Mouse (Mus musculus) embryonic facial prominence, embryonic 10.5 days (tissue): Measurements from ENCODE around the gene Fzd5. TPM values are rescaled to one million over a fixed set of nuclear protein-coding genes. Genes with fewer than 3 reads are reported as not detected.

Experiments used
- DNase-seq: peaks from one replicate; pipeline ENCODE4 v3.0.0-alpha.2; 2017; ENCODE audit warnings: low spot score
- H3K27ac ChIP-seq: fragments of 300-500 bp; sonication (generic); replicated peaks from 2 replicates; pipeline ENCODE4 v1.5.1; 2016; ENCODE audit warnings: mild to moderate bottlenecking
- H3K27me3 ChIP-seq: fragments of 300-500 bp; sonication (generic); replicated peaks from 2 replicates; pipeline ENCODE4 v1.6.1; 2016; ENCODE audit warnings: low read depth, mild to moderate bottlenecking; ENCODE audit not compliant: poor library complexity, severe bottlenecking
- H3K36me3 ChIP-seq: fragments of 300-500 bp; sonication (generic); replicated peaks from 2 replicates; pipeline ENCODE4 v1.6.1; 2016; ENCODE audit warnings: mild to moderate bottlenecking, moderate library complexity
- H3K4me1 ChIP-seq: fragments of 300-500 bp; sonication (generic); 2 replicates; pipeline ENCODE4 v1.6.1; 2016
- H3K4me3 ChIP-seq: fragments of 300-500 bp; sonication (generic); 2 replicates; pipeline ENCODE4 v1.5.1; 2016; ENCODE audit warnings: mild to moderate bottlenecking, moderate library complexity
- H3K9me3 ChIP-seq: fragments of 300-500 bp; sonication (generic); 2 replicates; pipeline ENCODE4 v1.6.1; 2016; ENCODE audit warnings: mild to moderate bottlenecking
- WGBS: fragments of 180-500 bp; shearing (Covaris S2); methylation state at CpG from one replicate; pipeline ENCODE4 v1.1.7; 2016; 5-methylcytosine and 5-hydroxymethylcytosine counted together
- polyA plus RNA-seq: library from polyadenylated mRNA; unstranded; fragments of >200 nt; fragmentation: Nextera tagmentation; extraction: Ambion mirVana; gene quantifications from 2 replicates; pipeline ENCODE4 v1.2.1, GENCODE M21; 2016

Gene Fzd5
- polyA plus RNA-seq: 1.8 and 2.0 TPM in 2 replicates

DNA sequence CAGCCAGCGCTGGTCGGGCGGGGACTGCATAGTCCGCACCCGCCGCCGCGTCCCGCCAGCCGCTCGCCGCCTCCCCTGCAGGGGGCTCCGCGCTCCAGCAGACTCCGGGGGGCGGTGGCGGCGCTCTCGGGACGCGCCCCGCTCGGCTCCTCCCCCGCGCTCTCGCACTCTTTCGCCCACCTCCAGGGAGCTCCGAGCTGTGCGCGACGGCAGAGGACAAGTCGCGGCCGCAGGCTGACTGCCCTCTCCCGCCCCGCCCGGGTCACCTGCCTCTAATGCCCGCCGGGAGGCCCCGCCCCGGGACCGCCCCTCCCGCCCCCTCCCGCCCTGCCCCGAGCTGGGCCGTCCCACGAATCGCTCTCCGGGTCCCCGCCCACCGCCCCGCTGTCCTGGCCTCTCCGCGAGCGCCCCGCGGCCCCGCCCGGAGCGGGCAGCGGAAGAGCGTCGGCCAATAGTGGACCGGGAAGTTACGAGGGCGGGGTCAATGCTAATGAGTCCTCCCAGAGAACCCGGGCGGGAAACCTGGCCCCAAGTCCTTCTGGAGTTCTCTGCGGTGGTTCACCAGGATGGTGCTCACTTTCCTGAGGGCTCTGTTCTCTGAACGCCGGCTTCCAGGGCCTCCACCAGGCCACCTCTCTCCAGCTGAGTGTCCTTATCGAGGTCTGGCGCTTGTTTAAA, at the start of gene Fzd5:
TSS of gene Fzd5 (minus strand) at position 250 of the 678 bp plus-strand sequence.
- H3K4me3 ChIP-seq: peak within 1 kb of the TSS; percentile 71
- under 1% methylated on average over 71 of the region's 73 CpGs for WGBS
- peaks cover 55% of the 10 kb centered on the region for H3K27me3 ChIP-seq
- DNase-seq: peak; percentile 98
- no peaks in the 10 kb centered on the region for H3K9me3 ChIP-seq
- peaks cover 60% of the 10 kb centered on the region for H3K4me1 ChIP-seq
- H3K36me3 ChIP-seq: 0 out of 2 replicates have a peak, but pooled peaks cover 7% of the 10 kb centered on the region
- peak within 1 kb of the TSS; percentile 80 for H3K27ac ChIP-seq

GRCm38 (mm10) chr1:64779863-64780262, 42.3 kb upstream of the Fzd5 start:
- H3K9me3 ChIP-seq: no peaks in the 10 kb centered on the region
- 42% methylated on average over 12 of the region's 12 CpGs for WGBS
- H3K27ac ChIP-seq: peak overlapping the region; percentile 69
- 0 out of 2 replicates have a peak overlapping the region, but pooled peaks have one; percentile 23 for H3K4me3 ChIP-seq
- 0 out of 2 replicates have a peak, but pooled peaks cover 3% of the 10 kb centered on the region for H3K27me3 ChIP-seq
- DNase-seq: peak; percentile 29
- peaks cover 27% of the 10 kb centered on the region for H3K4me1 ChIP-seq
- H3K36me3 ChIP-seq: no peaks in the 10 kb centered on the region

DNA sequence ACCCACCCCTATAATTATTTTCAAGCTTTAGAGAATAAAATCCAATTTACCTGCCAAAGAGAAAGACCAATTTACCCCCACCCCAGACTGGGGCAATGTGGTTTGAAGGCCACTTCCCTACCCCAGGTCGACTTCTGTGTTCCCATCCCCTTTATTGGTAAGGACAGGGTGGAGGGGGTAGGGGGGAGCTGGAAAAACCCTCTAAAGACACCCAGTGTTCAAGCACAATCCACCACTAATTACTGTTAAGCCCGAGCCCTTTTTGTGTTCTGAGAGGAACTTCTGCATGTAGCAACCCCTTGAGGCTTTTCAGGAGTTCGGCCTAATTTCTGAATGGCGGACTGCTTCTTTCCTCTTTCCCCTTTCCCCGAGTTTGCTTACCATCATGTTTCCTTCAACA, 41.9 kb upstream of the Fzd5 start:
- Histone ChIP-seq H3K4me1 (peaks cover 27% of the 10 kb centered on the region), H3K27me3 (0 out of 2 replicates have a peak, but pooled peaks cover 3% of the 10 kb centered on the region), H3K36me3 (no peaks in the 10 kb centered on the region), H3K27ac (peak overlapping the region; percentile 69), H3K9me3 (no peaks in the 10 kb centered on the region), H3K4me3 (0 out of 2 replicates have a peak overlapping the region, but pooled peaks have one; percentile 23)
- no peak for DNase-seq
- 28% methylated on average over 5 of the region's 5 CpGs for WGBS

DNA sequence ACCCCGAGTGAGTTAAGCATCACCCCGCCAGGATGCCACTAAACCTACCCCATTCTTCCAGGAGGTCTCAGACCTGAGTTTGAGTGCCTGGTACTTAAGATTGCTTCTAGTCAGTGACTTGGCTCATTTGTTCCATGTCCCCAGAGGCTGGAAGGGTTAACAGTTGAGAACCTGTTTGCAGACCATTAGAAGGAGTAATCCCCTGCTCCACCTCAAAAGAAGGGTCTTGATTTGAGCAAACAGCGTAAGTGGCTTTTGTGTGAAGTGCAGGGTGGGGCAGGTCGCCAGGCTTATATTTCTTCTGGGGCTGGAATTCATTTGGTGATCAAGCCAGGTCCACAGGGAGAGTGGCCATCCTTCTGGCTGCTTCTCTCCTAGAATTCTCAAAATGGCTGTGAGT, 35.8 kb upstream of the Fzd5 start:
- no peaks in the 10 kb centered on the region for H3K36me3 ChIP-seq
- no peak overlapping the region for H3K27ac ChIP-seq
- no peak overlapping the region for H3K4me3 ChIP-seq
- WGBS: 73% methylated on average over 4 of the region's 4 CpGs
- H3K4me1 ChIP-seq: peaks cover 10% of the 10 kb centered on the region
- no peaks in the 10 kb centered on the region for H3K27me3 ChIP-seq
- no peaks in the 10 kb centered on the region for H3K9me3 ChIP-seq
- DNase-seq: no peak

GRCm38 (mm10) chr1:64770169-64770568, 32.6 kb upstream of the Fzd5 start:
- no peaks in the 10 kb centered on the region for H3K27me3 ChIP-seq
- H3K27ac ChIP-seq: no peak overlapping the region
- DNase-seq: no peak
- no peaks in the 10 kb centered on the region for H3K36me3 ChIP-seq
- peaks cover 10% of the 10 kb centered on the region for H3K4me1 ChIP-seq
- no peaks in the 10 kb centered on the region for H3K9me3 ChIP-seq
- no peak overlapping the region for H3K4me3 ChIP-seq
- WGBS: 44% methylated on average over 6 of the region's 6 CpGs

- no peak for DNase-seq
- Histone ChIP-seq H3K4me3 (no peak overlapping the region), H3K36me3 (no peaks in the 10 kb centered on the region), H3K9me3 (no peaks in the 10 kb centered on the region), H3K27ac (no peak overlapping the region), H3K4me1 (0 out of 2 replicates have a peak, but pooled peaks cover 3% of the 10 kb centered on the region), H3K27me3 (no peaks in the 10 kb centered on the region)
- 76% methylated on average over 4 of the region's 4 CpGs for WGBS
Observed at GRCm38 (mm10) chr1:64761646-64762045, 24.1 kb upstream of the Fzd5 start.

- DNase-seq: no peak
- H3K27ac ChIP-seq: no peak overlapping the region
- peaks cover 14% of the 10 kb centered on the region; the same call in 1 of the 2 replicates for H3K4me1 ChIP-seq
- H3K36me3 ChIP-seq: no peaks in the 10 kb centered on the region
- no peak overlapping the region for H3K4me3 ChIP-seq
- no peaks in the 10 kb centered on the region for H3K27me3 ChIP-seq
- H3K9me3 ChIP-seq: no peaks in the 10 kb centered on the region
- WGBS: 90% methylated on average over 5 of the region's 5 CpGs
Observed at GRCm38 (mm10) chr1:64757766-64758165, 20.2 kb upstream of the Fzd5 start.

DNA sequence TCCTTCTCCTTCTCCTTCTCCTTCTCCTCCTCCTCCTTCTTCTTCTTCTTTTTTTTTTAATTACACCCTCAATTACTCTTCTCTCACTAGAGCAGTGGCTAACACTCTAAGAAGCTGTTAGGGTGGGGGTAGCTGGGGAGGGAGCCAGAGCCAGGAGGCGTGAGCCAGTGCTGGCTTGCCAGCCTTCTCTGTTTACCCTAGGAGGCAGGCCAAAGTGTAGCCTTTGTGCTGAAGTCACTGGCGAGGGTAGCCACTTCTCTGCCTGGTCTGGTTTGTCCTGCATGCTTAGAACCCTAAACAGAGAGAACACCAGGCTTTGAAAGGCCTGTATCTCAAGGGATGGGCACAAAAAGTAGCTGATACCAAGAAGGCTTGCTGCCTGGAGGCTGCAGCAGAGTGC, 19.7 kb upstream of the Fzd5 start:
- 0 out of 2 replicates have a peak overlapping the region, but pooled peaks have one; percentile 40 for H3K27ac ChIP-seq
- WGBS: 34% methylated on average over 2 of the region's 2 CpGs
- H3K27me3 ChIP-seq: no peaks in the 10 kb centered on the region
- no peak for DNase-seq
- H3K4me3 ChIP-seq: no peak overlapping the region
- H3K4me1 ChIP-seq: peaks cover 14% of the 10 kb centered on the region; the same call in 1 of the 2 replicates
- no peaks in the 10 kb centered on the region for H3K36me3 ChIP-seq
- H3K9me3 ChIP-seq: no peaks in the 10 kb centered on the region

DNA sequence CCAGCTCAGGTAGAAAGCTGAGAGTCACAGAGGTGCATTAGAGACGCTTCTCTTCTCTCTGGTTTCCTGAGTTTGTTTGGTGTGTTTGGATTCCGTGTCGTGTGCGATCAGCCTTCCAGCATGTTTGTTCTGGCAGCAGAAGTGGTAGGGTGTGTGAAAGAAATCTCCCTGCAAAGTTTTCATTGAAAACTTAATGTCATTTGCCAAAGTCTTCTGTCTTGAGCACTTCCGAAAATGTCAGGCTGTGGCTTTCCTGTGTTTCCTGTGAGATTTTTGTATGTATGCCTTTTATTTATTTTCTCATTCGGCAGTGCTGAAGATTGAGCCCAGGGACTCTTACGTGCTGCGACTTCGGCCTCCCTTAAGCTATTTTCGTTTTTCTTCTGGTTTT, 19.1 kb upstream of the Fzd5 start:
- 77% methylated on average over 10 of the region's 10 CpGs for WGBS
- H3K4me1 ChIP-seq: peaks cover 14% of the 10 kb centered on the region; the same call in 1 of the 2 replicates
- no peak overlapping the region for H3K4me3 ChIP-seq
- no peaks in the 10 kb centered on the region for H3K9me3 ChIP-seq
- H3K27me3 ChIP-seq: no peaks in the 10 kb centered on the region
- DNase-seq: no peak
- no peaks in the 10 kb centered on the region for H3K36me3 ChIP-seq
- H3K27ac ChIP-seq: no peak overlapping the region

DNA sequence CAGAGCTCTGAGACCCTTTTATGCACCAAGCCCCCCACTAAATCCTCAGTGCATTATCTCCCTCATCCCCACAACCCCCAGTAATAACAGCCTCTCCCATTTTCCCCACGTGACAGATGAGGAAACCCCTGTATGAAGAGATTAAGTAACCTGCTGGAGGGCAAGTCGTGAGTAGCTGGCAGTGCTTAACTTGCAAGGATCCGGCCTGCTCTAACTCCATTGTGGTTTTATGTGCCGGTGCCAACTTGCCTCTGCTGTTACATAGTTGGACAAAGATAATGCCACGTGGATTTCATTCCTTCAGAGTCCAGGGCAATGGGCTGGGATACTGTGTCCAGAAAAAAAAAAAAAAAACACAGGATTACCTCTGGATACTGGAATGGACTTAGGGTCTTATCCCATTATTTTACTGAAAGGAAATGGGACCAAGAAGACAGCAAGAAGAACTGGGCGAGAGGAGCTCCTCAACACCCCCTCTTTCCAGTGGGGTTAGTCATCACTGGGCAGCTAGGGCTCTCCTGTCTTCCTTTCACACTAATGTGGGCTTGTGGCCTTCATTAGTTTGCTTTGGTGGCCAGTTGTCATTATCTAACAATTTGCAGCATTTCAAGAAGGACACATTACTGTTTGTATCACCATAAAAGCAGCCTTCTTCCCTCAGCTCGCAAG, 18.6 kb upstream of the Fzd5 start:
- Histone ChIP-seq H3K4me3 (no peak overlapping the region), H3K27me3 (no peaks in the 10 kb centered on the region), H3K4me1 (peaks cover 14% of the 10 kb centered on the region; the same call in 1 of the 2 replicates), H3K36me3 (no peaks in the 10 kb centered on the region), H3K9me3 (no peaks in the 10 kb centered on the region), H3K27ac (no peak overlapping the region)
- 64% methylated on average over 7 of the region's 7 CpGs for WGBS
- no peak for DNase-seq

GRCm38 (mm10) chr1:64754658-64755057, 17.1 kb upstream of the Fzd5 start:
- 90% methylated on average over 5 of the region's 5 CpGs for WGBS
- no peak for DNase-seq
- Histone ChIP-seq H3K4me1 (peaks cover 14% of the 10 kb centered on the region; the same call in 1 of the 2 replicates), H3K27ac (no peak overlapping the region), H3K27me3 (no peaks in the 10 kb centered on the region), H3K9me3 (no peaks in the 10 kb centered on the region), H3K4me3 (no peak overlapping the region), H3K36me3 (no peaks in the 10 kb centered on the region)

DNA sequence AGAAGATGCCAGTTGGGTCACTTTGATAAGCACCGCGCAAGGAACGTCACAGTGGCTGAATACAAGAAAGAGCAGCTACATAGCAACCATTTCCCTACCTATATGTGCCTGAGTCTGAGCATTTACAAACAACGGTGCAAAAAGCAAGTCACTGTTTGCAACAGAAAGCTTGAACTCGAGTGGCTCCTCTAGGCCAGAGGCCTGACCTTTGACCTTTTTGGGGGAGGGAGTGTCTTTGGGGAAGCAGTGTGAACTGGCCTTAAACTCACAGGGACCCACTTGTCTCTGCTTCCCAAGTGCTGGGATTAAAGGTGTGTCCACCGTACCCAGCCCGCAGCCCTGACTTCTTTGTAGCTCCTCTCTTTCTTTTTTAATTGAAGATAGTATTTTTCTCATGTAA, 16.1 kb upstream of the Fzd5 start:
- no peaks in the 10 kb centered on the region for H3K27me3 ChIP-seq
- H3K4me3 ChIP-seq: no peak overlapping the region
- no peaks in the 10 kb centered on the region for H3K9me3 ChIP-seq
- whole genome bisulfite sequencing: 70% methylated on average over 7 of the region's 7 CpGs
- H3K27ac ChIP-seq: no peak overlapping the region
- peaks cover 14% of the 10 kb centered on the region; the same call in 1 of the 2 replicates for H3K4me1 ChIP-seq
- no peak for DNase-seq
- no peaks in the 10 kb centered on the region for H3K36me3 ChIP-seq

DNA sequence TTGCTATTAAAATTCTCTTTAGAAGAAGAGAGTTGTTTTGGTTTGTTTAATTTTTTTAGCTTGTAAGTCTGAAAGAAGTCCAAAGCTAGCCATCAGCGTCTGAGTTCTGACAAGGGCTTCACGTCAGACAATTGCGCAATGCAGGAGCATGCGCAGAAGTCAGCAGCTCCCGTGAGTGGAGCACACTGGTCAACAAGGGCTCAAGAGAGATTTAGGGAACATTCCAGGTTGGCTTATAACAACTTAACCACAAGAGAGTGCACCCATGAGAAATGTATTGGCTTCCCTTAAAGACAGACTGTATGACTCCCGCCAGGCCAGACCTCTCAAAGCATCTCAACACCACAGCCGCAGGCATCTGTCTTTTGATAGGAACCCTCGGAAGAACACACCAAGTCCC, 15.6 kb upstream of the Fzd5 start:
- WGBS: 87% methylated on average over 8 of the region's 8 CpGs

More for the DNA sequence above, 15.6 kb upstream of the Fzd5 start:
- Histone ChIP-seq H3K4me3 (no peak overlapping the region), H3K36me3 (no peaks in the 10 kb centered on the region), H3K27me3 (peaks cover 5% of the 10 kb centered on the region; the same call in 1 of the 2 replicates), H3K27ac (no peak overlapping the region), H3K9me3 (no peaks in the 10 kb centered on the region), H3K4me1 (peaks cover 14% of the 10 kb centered on the region; the same call in 1 of the 2 replicates)
- no peak for DNase-seq
